In the genomic region with DNA sequence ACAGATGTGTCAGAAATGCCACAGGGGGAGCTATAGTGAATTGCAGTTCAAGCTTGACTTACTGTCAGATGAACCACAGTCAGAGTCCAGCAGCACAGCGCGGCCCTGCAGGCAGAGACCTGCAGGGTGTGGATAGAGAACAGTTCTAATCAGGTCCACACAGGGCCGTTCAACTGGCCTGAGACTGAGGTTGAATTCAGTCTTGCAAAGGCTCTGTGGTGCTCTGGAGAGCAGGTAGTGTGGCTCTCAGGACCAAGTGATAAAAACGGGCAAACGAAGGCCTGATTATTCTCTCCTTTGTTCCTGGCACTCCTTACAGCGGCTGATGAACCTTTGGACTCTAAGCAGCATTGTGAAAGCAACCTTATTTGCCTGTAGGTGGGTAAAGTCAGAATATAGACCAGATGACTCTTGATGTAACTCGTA, we compare ENCODE assay signal across 21 mouse cellular contexts. TPM values are rescaled to one million over a fixed set of nuclear protein-coding genes. Genes with fewer than 3 reads are reported as not detected.
A peak's percentile ranks its signal among the peaks of the same experiment; 100 is the strongest.
DNase-seq lines count a peak whose midpoint lies in the region; ATAC-seq and TF ChIP-seq lines count a peak whose summit lies in the region.
"Had no signal": no experiment of that assay in that cellular context is flagged by ENCODE, and none has a peak within 500 bp of the region (broad histone marks: within the 10 kb centered on the region; RNA-seq: fewer than 3 reads in every experiment).

No protein-coding gene starts in this region.

- H3K9me3 ChIP-seq in intestine, embryonic 14.5 days (ENCODE audit: control insufficient read depth, low read length): no peaks in the 10 kb centered on the region
- H3K9me3 ChIP-seq: heart, embryonic 13.5 days; limb, embryonic 12.5 days; lung, embryonic 15.5 days; midbrain, embryonic 12.5 days; neural tube, embryonic 13.5 days had no signal

- peak; percentile 21; the same call in 1 of the 2 replicates for TF ChIP-seq CTCF in small intestine, adult 2 months (IDR thresholded peaks at IDR 0.05; ENCODE audit: extremely low read depth, insufficient read length, insufficient replicate concordance, low read depth, low read length)

- 79% methylated on average over 7 of the region's 7 CpGs for WGBS in intestine, embryonic 14.5 days
- 36% methylated on average over 7 of the region's 7 CpGs for WGBS in small intestine, adult 2 months

- peak; percentile 68 for ATAC-seq in intestine, embryonic 14.5 days (replicated peaks; ENCODE audit: low FRiP score, low TSS enrichment, low read depth)
- ATAC-seq in granulocyte monocyte progenitor cell, adult 5-6 weeks (replicated peaks; ENCODE audit: poor library complexity, severe bottlenecking): no peak
- ATAC-seq: forebrain, embryonic 16.5 days had no signal

- H3K36me3 ChIP-seq in intestine, embryonic 14.5 days (ENCODE audit: control insufficient read depth, insufficient read depth, low read length): no peaks in the 10 kb centered on the region
- H3K36me3 ChIP-seq in small intestine, adult 2 months (ENCODE audit: control insufficient read depth, insufficient read depth, low read length): no peaks in the 10 kb centered on the region
- H3K36me3 ChIP-seq: heart, embryonic 13.5 days; limb, embryonic 12.5 days; lung, embryonic 15.5 days; midbrain, embryonic 12.5 days; neural tube, embryonic 13.5 days had no signal

- no peaks in the 10 kb centered on the region for H3K4me1 ChIP-seq in intestine, embryonic 14.5 days (replicated peaks; ENCODE audit: control insufficient read depth, insufficient read depth, low read length)
- H3K4me1 ChIP-seq in small intestine, adult 2 months (ENCODE audit: control insufficient read depth, insufficient read depth, insufficient read length, low read length): peaks cover 14% of the 10 kb centered on the region; the same call in 1 of the 2 replicates
- H3K4me1 ChIP-seq: heart, embryonic 13.5 days; limb, embryonic 12.5 days; lung, embryonic 15.5 days; midbrain, embryonic 12.5 days; neural tube, embryonic 13.5 days had no signal

- 0 out of 2 replicates have a peak overlapping the region, but pooled peaks have one; percentile 35 for H3K27ac ChIP-seq in intestine, embryonic 14.5 days (ENCODE audit: low read depth)
- H3K27ac ChIP-seq in small intestine, adult 2 months (ENCODE audit: insufficient read depth, low read depth, low read length): peak overlapping the region; percentile 89
- H3K27ac ChIP-seq: heart, embryonic 13.5 days; hindbrain, embryonic 14.5 days; limb, embryonic 12.5 days; liver, embryonic 14.5 days; lung, embryonic 15.5 days; macrophage; midbrain, embryonic 12.5 days; neural tube, embryonic 13.5 days had no signal

- DNase-seq in kidney, adult 9 months: peak; percentile 13
- DNase-seq in kidney, postnatal 4 days: no peak
- peak; percentile 19 for DNase-seq in ES-CJ7 (ENCODE audit: low read depth, low spot score)
- DNase-seq in intestine, embryonic 14.5 days (ENCODE audit: low spot score): peak; percentile 64
- DNase-seq in thymus, postnatal 25 days: no peak
- DNase-seq in spleen, adult 12 weeks (ENCODE audit: low spot score): no peak
- DNase-seq: adrenal gland, postnatal 14 days; cerebellum, postnatal 10 days; heart, postnatal 36 days; thymus, postnatal 14 days had no signal

- H3K4me2 ChIP-seq in intestine, embryonic 14.5 days (ENCODE audit: low read length): no peak overlapping the region
- H3K4me2 ChIP-seq: heart, embryonic 13.5 days; hindbrain, embryonic 14.5 days; limb, embryonic 12.5 days; lung, embryonic 15.5 days; midbrain, embryonic 12.5 days; neural tube, embryonic 13.5 days had no signal

- H3K4me3 ChIP-seq in intestine, embryonic 14.5 days (ENCODE audit: low read depth, low read length): no peak overlapping the region
- peak overlapping the region; percentile 15; the same call in 1 of the 2 replicates for H3K4me3 ChIP-seq in small intestine, adult 2 months (ENCODE audit: low read depth, low read length)
- H3K4me3 ChIP-seq: heart, embryonic 13.5 days; limb, embryonic 12.5 days; lung, embryonic 15.5 days; midbrain, embryonic 12.5 days; neural tube, embryonic 13.5 days had no signal

- H3K27me3 ChIP-seq in intestine, embryonic 14.5 days (replicated peaks; ENCODE audit: control insufficient read depth, insufficient read depth, low read length): no peaks in the 10 kb centered on the region
- H3K27me3 ChIP-seq in small intestine, adult 2 months (ENCODE audit: control insufficient read depth, insufficient read depth, low read length): no peaks in the 10 kb centered on the region
- H3K27me3 ChIP-seq: heart, embryonic 13.5 days; limb, embryonic 12.5 days; lung, embryonic 15.5 days; midbrain, embryonic 12.5 days; neural tube, embryonic 13.5 days had no signal

- TF ChIP-seq POLR2A in small intestine, adult 2 months (IDR thresholded peaks at IDR 0.05; ENCODE audit: low read depth, low read length): no peak

- H3K9ac ChIP-seq in intestine, embryonic 14.5 days (ENCODE audit: low read length): no peak overlapping the region
- H3K9ac ChIP-seq: heart, embryonic 13.5 days; hindbrain, embryonic 14.5 days; limb, embryonic 12.5 days; liver, embryonic 14.5 days; lung, embryonic 15.5 days; midbrain, embryonic 12.5 days; neural tube, embryonic 13.5 days had no signal

RNA-seq across cellular contexts. Expression of a gene that starts 48.1 kb away (rescaled TPM):
- 16.1 TPM in 2 replicates for polyA plus RNA-seq in intestine, embryonic 14.5 days (2014; fragmentation: Nextera tagmentation; extraction: Ambion mirVana)
- 5.0 and 10.8 TPM in 2 replicates for polyA plus RNA-seq in small intestine, adult 2 months (2012; rRNA removed)
- 3.4 and 3.5 TPM in 2 replicates for total RNA-seq in granulocyte monocyte progenitor cell, adult 5-6 weeks (2014; fragmentation: Nextera tagmentation)
- total RNA-seq in granulocyte monocyte progenitor cell, adult 5-6 weeks (2017): 4.4 and 6.5 TPM in 2 replicates

Comparison
In these comparisons a context has a peak if more than half of its experiments do, and no peak if none do; other contexts are left out.
1. DNase-seq: peak in kidney, adult 9 months (single experiment), ES-CJ7 (single experiment) and intestine, embryonic 14.5 days (single experiment); none in kidney, postnatal 4 days (0 of 2), thymus, postnatal 25 days (single experiment) and spleen, adult 12 weeks (single experiment).